Mouse (Mus musculus) hindbrain, embryonic 11.5 days (tissue): ENCODE data around the gene Klhdc8a. TPM values are rescaled to one million over a fixed set of nuclear protein-coding genes. Genes with fewer than 3 reads are reported as not detected.

Experiments
- ATAC-seq: fragments of 200-750 bp; cut with Nextera tagmentation; 2 replicates; pipeline ENCODE4 v1.8.0; 2017; ENCODE audit warnings: mild to moderate bottlenecking, moderate TSS enrichment, moderate library complexity; ENCODE audit not compliant: low FRiP score
- DNase-seq: peaks from one replicate; pipeline ENCODE4 v3.0.0-alpha.2; 2015; ENCODE audit warnings: low spot score
- H3K27ac ChIP-seq: fragments of 300-500 bp; sonication (generic); 2 replicates; pipeline ENCODE4 v1.5.1; 2014; ENCODE audit warnings: mild to moderate bottlenecking, low read depth, low read length
- H3K27me3 ChIP-seq: fragments of 300-500 bp; sonication (generic); 2 replicates; pipeline ENCODE4 v1.6.1; 2014; ENCODE audit warnings: mild to moderate bottlenecking, low read length, moderate library complexity, mixed read lengths; ENCODE audit not compliant: control insufficient read depth, insufficient read depth
- H3K36me3 ChIP-seq: fragments of 300-500 bp; sonication (generic); 2 replicates; pipeline ENCODE4 v1.6.1; 2014; ENCODE audit warnings: mild to moderate bottlenecking, low read length, moderate library complexity, mixed read lengths; ENCODE audit not compliant: control insufficient read depth, insufficient read depth
- H3K4me1 ChIP-seq: fragments of 300-500 bp; sonication (generic); replicated peaks from 2 replicates; pipeline ENCODE4 v1.6.1; 2014; ENCODE audit warnings: low read length, mixed read lengths; ENCODE audit not compliant: control insufficient read depth, insufficient read depth
- H3K4me2 ChIP-seq: fragments of 300-500 bp; sonication (generic); replicated peaks from 2 replicates; pipeline ENCODE4 v1.6.1; 2014; ENCODE audit warnings: mild to moderate bottlenecking, low read depth, low read length
- H3K4me3 ChIP-seq: fragments of 300-500 bp; sonication (generic); 2 replicates; pipeline ENCODE4 v1.5.1; 2014; ENCODE audit warnings: low read depth, low read length
- H3K9ac ChIP-seq: fragments of 300-500 bp; sonication (generic); 2 replicates; pipeline ENCODE4 v1.6.1; 2014; ENCODE audit warnings: low read depth, low read length
- H3K9me3 ChIP-seq: fragments of 300-500 bp; sonication (generic); 2 replicates; pipeline ENCODE4 v1.6.1; 2016; ENCODE audit warnings: low read length; ENCODE audit not compliant: control insufficient read depth
- WGBS: fragments of 180-500 bp; shearing (Covaris S2); extraction: QIAGEN DNeasy Blood & Tissue Kit; methylation state at CpG from one replicate; pipeline ENCODE4 v1.1.7; 2014; 5-methylcytosine and 5-hydroxymethylcytosine counted together
- polyA plus RNA-seq: library from polyadenylated mRNA; unstranded; fragments of >200 nt; fragmentation: Nextera tagmentation; extraction: Ambion mirVana; gene quantifications from 2 replicates; pipeline ENCODE4 v1.2.1, GENCODE M21; 2014

Gene Klhdc8a
- polyA plus RNA-seq, 1 experiment from 2014 or later, result 3.0 TPM

GRCm38 (mm10) chr1:132317413-132317812 is 19.0 kb downstream of the Klhdc8a start:
- Histone ChIP-seq H3K27me3 (peaks cover 2% of the 10 kb centered on the region; the same call in 1 of the 2 replicates), H3K27ac (peak overlapping the region; percentile 97; the same call in 1 of the 2 replicates), H3K9ac (peak overlapping the region; percentile 85), H3K36me3 (peaks cover 4% of the 10 kb centered on the region; the same call in 1 of the 2 replicates), H3K4me2 (peak overlapping the region; percentile 85), H3K4me1 (peaks cover 28% of the 10 kb centered on the region), H3K4me3 (peak overlapping the region; percentile 83), H3K9me3 (no peaks in the 10 kb centered on the region)
- WGBS, result 47% methylated on average over 4 of the region's 4 CpGs
- DNase-seq (no peak), ATAC-seq (no peak)

GRCm38 (mm10) chr1:132317894-132318863 is 19.8 kb downstream of the Klhdc8a start:
- Histone ChIP-seq H3K27ac (peak overlapping the region; percentile 97), H3K4me3 (peak overlapping the region; percentile 83), H3K4me2 (peak overlapping the region; percentile 85), H3K9me3 (no peaks in the 10 kb centered on the region), H3K9ac (peak overlapping the region; percentile 85), H3K36me3 (peaks cover 4% of the 10 kb centered on the region; the same call in 1 of the 2 replicates), H3K4me1 (peaks cover 34% of the 10 kb centered on the region), H3K27me3 (peaks cover 2% of the 10 kb centered on the region; the same call in 1 of the 2 replicates)
- no peak for ATAC-seq
- WGBS, result 39% methylated on average over 8 of the region's 8 CpGs
- DNase-seq, result no peak

GRCm38 (mm10) chr1:132319242-132319641 is 20.8 kb downstream of the Klhdc8a start:
- peak overlapping the region; percentile 83 for H3K4me3 ChIP-seq
- 49% methylated on average over 5 of the region's 5 CpGs for WGBS
- peak overlapping the region; percentile 97 for H3K27ac ChIP-seq
- no peaks in the 10 kb centered on the region for H3K9me3 ChIP-seq
- H3K27me3 ChIP-seq, result peaks cover 2% of the 10 kb centered on the region; the same call in 1 of the 2 replicates
- peaks cover 37% of the 10 kb centered on the region for H3K4me1 ChIP-seq
- peaks cover 4% of the 10 kb centered on the region; the same call in 1 of the 2 replicates for H3K36me3 ChIP-seq
- peak overlapping the region; percentile 41 for H3K9ac ChIP-seq
- no peak for DNase-seq
- H3K4me2 ChIP-seq, result peak overlapping the region; percentile 85
- no peak for ATAC-seq

- Histone ChIP-seq H3K36me3 (peaks cover 8% of the 10 kb centered on the region), H3K27me3 (no peaks in the 10 kb centered on the region), H3K4me3 (no peak overlapping the region), H3K27ac (peak overlapping the region; percentile 97), H3K9ac (peak overlapping the region; percentile 52), H3K9me3 (no peaks in the 10 kb centered on the region), H3K4me2 (peak overlapping the region; percentile 24), H3K4me1 (peaks cover 47% of the 10 kb centered on the region)
- ATAC-seq (peak; percentile 26; the same call in 1 of the 2 replicates), DNase-seq (peak; percentile 62)
- WGBS, result 41% methylated on average over 7 of the region's 7 CpGs
Observed at GRCm38 (mm10) chr1:132321821-132322580, 23.6 kb downstream of the Klhdc8a start.

- H3K9me3 ChIP-seq, result no peaks in the 10 kb centered on the region
- ATAC-seq (peak; percentile 95), DNase-seq (peak; percentile 92)
- H3K4me3 ChIP-seq, result no peak overlapping the region
- peak overlapping the region; percentile 17; the same call in 1 of the 2 replicates for H3K4me2 ChIP-seq
- peak overlapping the region; percentile 97 for H3K27ac ChIP-seq
- no peaks in the 10 kb centered on the region for H3K27me3 ChIP-seq
- WGBS, result 14% methylated on average over 13 of the region's 13 CpGs
- peaks cover 10% of the 10 kb centered on the region for H3K36me3 ChIP-seq
- H3K4me1 ChIP-seq, result peaks cover 51% of the 10 kb centered on the region
- H3K9ac ChIP-seq, result peak overlapping the region; percentile 52; the same call in 1 of the 2 replicates
Observed at GRCm38 (mm10) chr1:132322711-132323542, 24.5 kb downstream of the Klhdc8a start.

- H3K9me3 ChIP-seq, result no peaks in the 10 kb centered on the region
- H3K4me1 ChIP-seq, result peaks cover 31% of the 10 kb centered on the region
- no peak overlapping the region for H3K4me3 ChIP-seq
- no peaks in the 10 kb centered on the region for H3K27me3 ChIP-seq
- no peak overlapping the region; the same call in 1 of the 2 replicates for H3K9ac ChIP-seq
- ATAC-seq (no peak), DNase-seq (no peak)
- H3K36me3 ChIP-seq, result peaks cover 29% of the 10 kb centered on the region
- peak overlapping the region; percentile 65 for H3K27ac ChIP-seq
- H3K4me2 ChIP-seq, result no peak overlapping the region
- WGBS, result 72% methylated on average over 9 of the region's 9 CpGs
Observed at GRCm38 (mm10) chr1:132326777-132327176, 28.4 kb downstream of the Klhdc8a start.

GRCm38 (mm10) chr1:132327477-132327876 is 29.1 kb downstream of the Klhdc8a start:
- no peaks in the 10 kb centered on the region for H3K9me3 ChIP-seq
- peaks cover 33% of the 10 kb centered on the region for H3K36me3 ChIP-seq
- no peak overlapping the region for H3K4me2 ChIP-seq
- DNase-seq (no peak), ATAC-seq (no peak)
- H3K4me3 ChIP-seq, result no peak overlapping the region
- no peaks in the 10 kb centered on the region for H3K27me3 ChIP-seq
- WGBS, result 84% methylated on average over 17 of the region's 17 CpGs
- peaks cover 33% of the 10 kb centered on the region for H3K4me1 ChIP-seq
- H3K9ac ChIP-seq, result no peak overlapping the region
- peak overlapping the region; percentile 65; the same call in 1 of the 2 replicates for H3K27ac ChIP-seq

GRCm38 (mm10) chr1:132328565-132328964 is 30.1 kb downstream of the Klhdc8a start:
- H3K4me2 ChIP-seq, result no peak overlapping the region
- ATAC-seq, result no peak
- H3K4me1 ChIP-seq, result peaks cover 31% of the 10 kb centered on the region
- H3K4me3 ChIP-seq, result no peak overlapping the region
- H3K36me3 ChIP-seq, result peaks cover 33% of the 10 kb centered on the region
- DNase-seq, result no peak
- no peak overlapping the region for H3K9ac ChIP-seq
- no peaks in the 10 kb centered on the region for H3K27me3 ChIP-seq
- H3K27ac ChIP-seq, result no peak overlapping the region
- WGBS, result 81% methylated on average over 3 of the region's 3 CpGs
- no peaks in the 10 kb centered on the region for H3K9me3 ChIP-seq
